Mouse (Mus musculus): ENCODE results near the gene Wee1.
"Not testable (repeated sequence)": the region's sequence is repeated elsewhere in the genome, so short reads cannot be mapped to it uniquely, and the experiment has no call there.

Wee1 gene

DNA sequence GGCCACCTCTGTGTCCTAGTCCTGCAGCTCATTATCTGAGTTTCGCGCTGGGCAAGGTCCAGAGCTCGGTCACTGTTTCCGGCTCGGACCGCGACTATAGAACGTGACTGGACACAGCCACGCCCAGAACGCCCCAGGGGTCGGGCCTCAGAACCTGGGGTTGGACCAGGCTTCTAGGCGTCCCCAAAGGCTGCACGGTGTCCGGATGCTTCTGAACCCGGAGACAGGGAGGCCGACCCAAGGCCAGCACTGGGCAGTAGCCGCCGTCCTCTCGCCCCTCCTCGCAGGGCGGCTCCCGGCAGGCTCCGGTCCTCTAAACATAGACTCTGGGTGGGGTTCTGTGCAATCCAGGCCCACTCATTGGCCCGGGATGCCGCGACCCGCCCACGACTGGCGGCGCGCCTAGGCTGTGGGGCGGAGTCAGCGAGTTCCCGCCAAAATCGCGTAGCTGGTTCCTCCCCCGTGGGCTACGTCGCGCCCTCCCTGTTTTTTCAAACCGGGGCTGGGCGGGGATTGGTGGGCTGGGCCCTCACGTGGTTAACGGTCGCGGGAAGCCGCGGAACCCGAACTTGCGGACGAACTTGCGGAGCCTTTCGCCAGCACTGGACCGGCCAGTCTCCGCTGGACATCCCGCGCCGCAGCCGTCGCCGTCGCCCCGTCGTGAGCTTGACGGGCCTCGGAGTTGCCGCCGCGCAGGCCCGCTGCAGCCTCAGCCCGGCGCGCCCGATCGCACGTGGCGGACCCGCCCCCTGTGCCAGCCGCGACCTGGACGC, at the start of gene Wee1:
Gene Wee1, plus strand, starts transcription at position 531 of the 773 bp plus-strand sequence.
- peak; percentile 98 for DNase-seq

GRCm38 (mm10) chr7:110078168-110078567, 43.7 kb upstream of the Wee1 start:
- DNase-seq, result no peak

DNA sequence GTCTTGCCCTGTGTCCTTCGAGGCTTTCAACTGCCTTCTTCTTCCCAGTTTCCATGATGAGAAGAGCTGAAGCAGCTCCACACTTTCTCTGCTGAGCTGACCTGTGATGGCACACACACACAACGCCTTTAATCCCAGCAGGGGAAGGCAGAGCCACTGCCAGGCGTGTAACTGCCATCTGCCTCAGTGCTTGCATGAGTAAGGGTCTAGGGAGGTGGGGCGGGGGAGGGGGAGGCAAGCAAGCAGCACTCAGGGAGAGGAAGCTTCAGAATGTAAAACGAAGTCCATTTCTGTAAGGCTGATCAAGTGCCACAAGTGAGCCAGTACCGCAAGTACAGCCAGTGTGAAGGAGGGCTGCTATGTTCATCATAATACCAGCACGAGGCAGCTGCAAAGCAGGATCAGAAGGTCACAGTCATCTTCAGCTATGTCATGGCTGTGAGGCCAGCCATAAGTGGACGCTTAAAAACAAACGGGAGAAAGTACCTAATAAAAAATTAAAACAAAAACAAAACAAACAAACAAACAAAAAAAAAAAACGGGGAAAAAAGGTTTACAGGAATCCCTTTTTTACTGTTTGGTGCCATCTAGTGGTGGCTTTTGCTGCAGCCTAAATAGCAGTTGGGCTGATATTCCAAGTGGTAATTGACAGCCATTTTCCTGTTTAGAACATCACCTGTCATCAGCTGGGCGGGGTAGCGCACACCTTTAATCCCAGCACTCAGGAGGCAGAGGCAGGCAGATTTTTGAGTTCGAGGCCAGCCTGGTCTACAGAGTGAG, 38.3 kb upstream of the Wee1 start:
- DNase-seq, result peak; percentile 69

DNA sequence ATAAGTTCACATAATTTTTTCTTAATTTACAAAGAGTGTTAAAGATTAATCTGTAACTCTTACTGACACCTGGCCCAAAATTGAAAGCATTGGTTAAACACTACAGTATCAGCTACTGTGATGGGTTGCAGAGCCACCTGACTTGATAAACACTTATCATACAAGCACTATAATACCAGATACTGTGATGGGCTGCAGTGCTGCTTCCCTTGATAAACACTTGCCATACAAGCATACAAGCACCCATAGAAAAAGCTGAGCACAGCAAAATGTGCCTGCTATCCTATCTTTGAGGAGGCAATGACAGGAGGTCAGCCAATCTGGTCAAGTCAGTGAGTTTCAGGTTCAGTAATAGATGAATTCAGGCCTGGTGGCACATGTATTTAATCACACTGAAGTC, 36.6 kb upstream of the Wee1 start:
- DNase-seq, result no peak

DNA sequence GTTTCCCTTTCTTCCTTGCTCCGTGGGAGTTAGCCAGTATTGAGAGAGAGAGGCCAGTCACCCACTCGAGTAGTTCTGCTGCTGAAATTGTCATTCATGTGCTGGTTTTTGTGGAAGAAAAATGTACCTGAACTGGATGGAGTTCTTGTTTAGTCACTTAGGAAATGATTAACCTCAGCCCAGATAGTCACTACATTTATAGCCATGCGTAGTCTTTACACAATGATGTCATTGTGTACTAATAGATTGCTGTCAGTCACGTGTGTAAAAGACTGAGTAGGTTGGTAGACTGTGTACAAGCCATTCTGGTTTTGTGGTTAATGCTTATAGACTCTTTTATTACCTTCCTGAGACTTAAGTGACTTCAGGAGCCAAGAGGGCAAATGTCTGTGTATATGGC, 33.9 kb upstream of the Wee1 start:
- DNase-seq, result no peak

- peak; percentile 19 for DNase-seq
Observed at GRCm38 (mm10) chr7:110091670-110092069, 30.2 kb upstream of the Wee1 start.

DNA sequence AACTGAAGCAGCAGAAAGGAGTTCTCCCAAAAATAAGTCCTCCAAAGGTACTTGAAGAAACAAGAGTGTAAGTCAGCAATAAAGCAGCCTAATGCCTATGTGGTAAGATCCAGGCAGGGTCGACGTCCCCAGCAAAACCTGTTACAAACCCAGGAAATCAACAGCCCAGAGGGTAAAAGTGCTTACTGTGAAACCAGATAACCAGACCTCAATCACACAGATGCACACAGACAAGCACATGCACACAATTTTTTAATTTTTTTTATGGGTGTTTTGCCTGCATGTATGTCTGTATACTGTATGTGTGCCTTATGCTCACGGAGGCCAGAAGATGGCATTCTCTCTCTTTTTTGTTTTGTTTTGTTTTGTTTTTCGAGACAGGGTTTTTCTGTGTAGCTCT, 25.5 kb upstream of the Wee1 start:
- DNase-seq, result no peak

GRCm38 (mm10) chr7:110097106-110097793, 24.6 kb upstream of the Wee1 start:
- no peak for DNase-seq

DNA sequence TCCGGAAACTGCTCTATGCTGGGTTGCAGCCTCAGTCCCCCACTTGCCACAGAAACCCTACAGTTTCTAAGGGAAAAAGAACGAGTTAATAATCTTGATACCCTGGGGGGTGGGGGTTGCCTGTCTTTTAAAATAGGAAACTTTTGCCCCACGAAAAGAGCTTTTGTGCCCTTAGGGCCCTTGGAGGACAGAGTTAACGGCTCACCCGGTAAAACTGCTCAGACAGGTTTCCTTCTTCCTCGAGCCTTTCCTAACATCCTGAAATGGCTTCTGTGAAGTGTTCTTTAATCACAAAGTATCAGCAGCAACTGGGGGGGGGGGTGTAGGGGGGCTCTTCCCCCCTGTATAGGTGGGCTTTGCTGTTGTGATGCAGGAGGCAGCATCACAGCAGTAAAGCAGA, 21.0 kb upstream of the Wee1 start:
- no peak for DNase-seq

DNA sequence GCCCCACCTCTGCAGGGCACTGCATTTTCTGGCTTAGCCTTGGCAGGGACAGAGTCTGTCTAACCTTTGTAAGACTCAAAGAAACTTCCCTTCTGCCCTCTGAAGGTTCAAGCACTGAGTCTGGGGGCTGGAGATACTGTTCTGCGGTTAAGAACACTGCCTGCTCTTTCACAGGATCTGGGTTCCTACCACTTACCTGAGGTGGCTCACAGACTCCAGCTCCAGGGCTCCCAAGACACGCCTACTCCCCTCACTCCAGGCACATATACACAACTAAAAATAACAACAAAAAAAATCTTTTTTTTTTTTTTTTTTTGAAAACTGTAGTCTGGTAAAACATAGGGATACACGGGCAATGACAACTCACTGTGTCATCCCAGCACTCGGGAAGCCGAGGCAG, 20.6 kb upstream of the Wee1 start:
- no peak for DNase-seq

DNA sequence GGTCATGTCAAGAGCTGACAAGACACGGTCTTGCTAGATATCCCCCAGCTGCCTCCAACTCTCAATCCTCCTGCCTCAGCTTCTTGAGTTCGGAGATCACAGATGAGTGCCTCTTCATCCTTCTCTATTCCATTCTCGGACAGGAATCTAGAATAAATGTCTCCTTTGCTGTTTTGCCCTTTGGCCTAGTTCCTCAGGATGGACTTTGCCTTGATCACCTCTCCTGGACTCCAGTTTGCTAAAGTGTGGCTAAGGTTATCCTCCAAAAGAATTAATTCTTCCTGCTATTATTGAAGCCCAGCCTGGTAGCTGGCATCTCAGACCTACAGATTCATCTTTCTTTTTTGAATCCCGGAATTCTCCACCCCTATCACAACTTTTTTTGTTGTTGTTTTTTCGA, 16.8 kb upstream of the Wee1 start:
- no peak for DNase-seq

DNA sequence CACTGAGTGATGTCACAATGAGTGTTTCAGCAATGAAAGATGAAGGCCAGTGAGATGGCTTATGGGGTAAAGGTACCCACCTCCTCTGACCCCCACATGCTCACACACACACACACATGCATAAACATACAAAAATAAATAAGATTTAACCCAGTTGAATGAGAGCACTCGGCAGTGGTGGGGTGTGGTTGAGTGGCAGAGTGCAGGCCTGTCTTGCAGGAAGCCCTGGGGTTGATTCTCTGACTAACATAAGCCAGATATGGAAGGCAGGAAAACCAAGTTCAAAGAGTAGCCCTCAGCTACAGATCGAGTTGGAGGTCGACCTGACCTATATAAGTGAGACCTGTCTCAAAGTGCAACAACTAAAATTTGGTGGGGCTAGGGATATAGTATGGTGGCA, 15.2 kb upstream of the Wee1 start:
- no peak for DNase-seq

DNA sequence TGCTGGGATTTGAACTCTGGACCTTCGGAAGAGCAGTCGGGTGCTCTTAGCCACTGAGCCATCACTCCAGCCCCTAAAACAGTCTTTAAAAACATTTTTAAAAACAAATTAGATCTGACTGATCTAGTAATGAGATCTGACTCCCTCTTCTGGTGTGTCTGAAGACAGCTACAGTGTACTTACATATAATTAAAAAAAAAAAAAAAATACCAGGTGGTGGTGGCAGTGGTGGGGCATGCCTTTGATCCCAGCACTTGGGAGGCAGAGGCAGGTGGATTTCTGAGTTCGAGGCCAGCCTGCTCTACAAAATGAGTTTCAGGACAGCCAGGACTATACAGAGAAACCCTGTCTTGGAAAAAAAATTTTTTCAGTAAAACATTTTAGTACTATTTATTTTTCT, 13.3 kb upstream of the Wee1 start:
- DNase-seq, result not testable (repeated sequence)

GRCm38 (mm10) chr7:110108967-110109610, 12.8 kb upstream of the Wee1 start:
- peak; percentile 49 for DNase-seq

DNA sequence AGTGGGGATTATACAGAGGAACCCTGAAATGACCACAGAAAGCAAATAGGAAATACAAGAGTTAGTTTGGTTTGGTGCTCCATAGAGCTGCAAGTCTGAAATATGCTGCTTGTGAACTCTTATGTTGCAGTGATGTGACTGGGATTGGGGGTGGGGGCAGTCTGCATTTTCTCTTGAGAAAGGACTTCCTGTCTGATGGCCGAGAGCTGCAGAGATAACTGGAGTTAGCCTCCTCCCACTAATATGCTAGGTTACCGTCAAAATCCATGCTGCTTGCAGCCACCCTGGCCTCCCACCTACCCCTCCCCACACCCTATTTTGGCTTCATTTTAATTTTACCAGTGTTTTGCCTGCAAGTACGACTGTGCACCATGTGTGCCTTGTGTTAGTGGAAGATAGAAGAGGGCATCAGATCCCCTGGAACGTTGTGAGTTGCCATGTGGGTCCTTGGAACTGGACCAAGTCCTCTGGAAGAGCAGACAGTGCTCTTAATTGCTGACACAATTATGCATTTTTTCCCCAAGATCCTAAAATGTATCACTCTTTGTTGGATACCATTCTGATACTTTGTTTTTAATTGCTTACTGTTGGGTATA, 11.7 kb upstream of the Wee1 start:
- DNase-seq, result no peak

DNA sequence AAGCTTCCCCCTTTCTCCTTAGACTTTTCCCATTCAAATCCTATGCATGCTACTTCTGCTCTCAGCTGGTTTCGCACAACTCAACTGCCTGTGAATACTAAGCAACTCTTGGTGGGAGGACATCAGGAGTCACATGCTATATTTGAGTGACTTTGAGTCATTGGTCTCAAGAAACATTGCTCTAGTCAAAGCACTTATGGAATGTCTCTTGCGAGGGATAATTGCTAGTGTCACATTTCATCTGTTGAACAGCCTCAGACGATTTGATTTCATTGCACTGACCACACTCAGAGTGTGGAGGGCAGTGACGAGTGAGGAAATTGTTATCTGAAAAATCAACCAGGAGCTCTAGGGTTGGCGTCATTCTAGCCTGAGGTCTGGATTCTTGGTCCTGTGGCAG, 7.1 kb upstream of the Wee1 start:
- DNase-seq, result no peak

DNA sequence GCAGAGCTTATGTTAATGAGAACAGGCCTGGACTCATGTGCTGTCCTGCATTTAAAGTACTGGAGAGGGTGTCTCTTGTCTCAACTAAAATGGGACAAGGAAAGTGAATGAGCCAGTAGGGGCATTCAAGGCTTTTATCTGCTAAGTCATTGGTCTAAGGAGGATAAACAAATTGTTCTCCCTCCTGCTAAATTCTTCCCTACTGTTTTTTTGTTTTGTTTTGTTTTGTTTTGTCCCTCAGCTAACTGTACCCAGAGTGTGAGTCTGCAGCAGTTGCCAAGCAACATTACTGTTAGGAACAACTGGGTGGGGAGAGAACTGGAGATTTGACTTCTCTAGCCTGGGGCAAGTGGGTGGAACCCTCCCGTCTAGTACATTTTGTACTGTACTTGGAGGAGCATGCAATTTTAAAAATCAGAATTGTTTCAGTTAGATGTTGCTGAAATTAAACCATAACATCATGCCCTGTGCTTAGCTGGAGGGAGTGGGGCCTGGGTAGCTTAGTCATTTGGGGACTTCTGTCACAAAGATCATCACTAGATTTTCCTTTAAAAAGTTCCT, 5.0 kb upstream of the Wee1 start:
- DNase-seq, result no peak

- no peak for DNase-seq
Observed at GRCm38 (mm10) chr7:110118448-110118847, 3.4 kb upstream of the Wee1 start.

DNA sequence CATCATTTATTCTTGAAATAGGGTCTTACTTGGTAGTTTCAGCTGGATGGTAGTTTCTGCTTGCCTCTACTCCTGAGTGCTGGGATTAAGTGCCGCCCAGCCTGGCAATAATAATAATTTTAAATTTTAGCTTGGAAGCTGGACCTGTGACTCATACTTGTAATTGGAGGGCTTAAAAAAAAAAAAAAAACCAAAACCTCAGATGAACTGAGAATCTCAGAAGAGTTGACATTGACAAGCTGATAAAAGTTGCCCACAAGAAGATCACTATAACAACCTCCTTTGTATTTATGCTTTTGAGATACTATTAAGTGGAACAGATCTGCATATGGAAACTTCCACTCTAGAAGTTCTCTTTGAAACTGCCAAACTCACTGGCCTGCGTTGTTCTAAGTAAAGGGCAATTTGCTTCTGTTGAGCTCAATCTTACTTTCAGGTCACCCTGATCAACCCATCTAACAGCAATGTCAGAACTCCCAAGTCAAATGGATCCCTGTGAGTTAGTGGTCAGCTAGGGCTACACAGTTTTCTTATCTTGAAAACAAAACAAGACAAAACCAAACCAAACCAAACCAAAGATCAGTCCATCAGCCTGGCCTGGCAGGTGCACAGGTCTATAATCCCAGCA, 1.6 kb upstream of the Wee1 start:
- DNase-seq, result no peak

DNA sequence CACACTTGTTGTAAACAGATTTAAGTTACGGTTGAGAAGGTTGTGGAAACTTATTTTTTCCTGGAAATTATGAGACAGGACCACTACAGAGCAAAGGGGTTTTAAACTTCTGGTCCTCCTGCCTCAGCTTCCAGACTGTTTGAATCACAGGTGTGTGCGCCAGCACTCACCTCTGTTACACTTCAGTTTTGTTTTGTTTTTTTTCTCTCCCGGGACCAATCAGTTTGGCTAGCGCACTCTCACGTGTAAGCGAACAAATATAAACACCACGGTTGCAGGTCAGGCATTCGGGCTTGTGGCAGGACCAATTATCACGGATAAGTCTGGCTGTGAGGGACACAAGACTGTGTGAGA, 707 bp upstream of the Wee1 start:
- DNase-seq, result no peak

DNA sequence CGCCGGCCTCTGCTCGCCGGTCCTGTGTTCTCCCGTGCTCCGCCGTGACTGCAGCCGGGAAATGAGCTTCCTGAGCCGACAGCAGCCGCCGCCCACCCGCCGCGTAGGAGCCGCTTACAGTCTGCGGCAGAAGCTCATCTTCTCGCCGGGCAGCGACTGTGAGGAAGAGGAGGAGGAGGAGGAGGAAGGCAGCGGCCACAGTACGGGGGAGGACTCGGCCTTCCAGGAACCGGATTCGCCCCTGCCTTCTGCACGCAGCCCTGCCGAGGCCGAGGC, 381 bp downstream of the Wee1 start:
- DNase-seq, result no peak
